Mouse (Mus musculus) activated CD4-positive, CD25-positive, alpha-beta regulatory T cell, adult 9 weeks (primary cell): ENCODE data around the gene Tbx3. TPM values are rescaled to one million over a fixed set of nuclear protein-coding genes. Genes with fewer than 3 reads are reported as not detected.

Source experiments
- polyA plus RNA-seq: library from polyadenylated mRNA; unstranded; fragments of 100-300 nt; shearing (Covaris generic); gene quantifications from one replicate; pipeline ENCODE4 v1.2.1, GENCODE M21; 2017

Tbx3 gene
- not detected for polyA plus RNA-seq

GRCm38 (mm10) chr5:119670566-119671108 is at the start of gene Tbx3:
Gene Tbx3, plus strand, starts transcription at chr5:119670669.

Other genes with a start within 250 kb of the Tbx3 start
- not detected for gene Tbx5, start 162.0 kb downstream of the Tbx3 start, polyA plus RNA-seq